ENCODE assay signal across 16 mouse cellular contexts in the genomic region with DNA sequence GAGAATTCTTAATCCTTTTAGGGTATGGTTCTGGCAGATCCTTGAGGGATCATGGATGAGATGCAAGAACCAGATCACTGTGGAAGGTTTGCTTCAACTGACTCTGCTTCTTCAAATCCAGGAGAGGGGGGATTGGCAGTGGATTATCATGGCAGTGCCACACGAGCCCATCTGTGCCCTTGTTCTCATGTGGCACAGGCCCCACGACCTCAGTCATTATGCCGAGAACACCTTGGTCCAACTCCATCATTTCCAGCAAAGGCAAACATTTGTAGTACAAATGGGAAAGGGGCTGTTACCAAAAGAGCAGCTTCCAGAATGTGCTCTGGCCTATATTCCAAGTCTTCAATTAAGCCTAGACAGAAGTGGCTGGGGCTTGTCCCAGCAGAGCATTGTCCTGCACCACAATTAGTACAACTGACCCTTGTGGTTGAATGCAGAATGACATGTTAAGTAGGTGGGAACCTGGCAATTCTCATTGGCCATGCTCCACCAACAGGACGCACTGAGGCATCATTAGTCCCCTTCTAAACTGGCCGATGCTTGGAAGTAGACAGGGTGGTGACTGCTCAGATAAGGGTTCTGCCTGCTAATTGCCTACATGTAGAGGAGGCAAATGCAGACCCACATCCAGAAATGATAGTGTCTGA.
DNase-seq lines count a peak whose midpoint lies in the region; ATAC-seq and TF ChIP-seq lines count a peak whose summit lies in the region.
"Had no signal": no experiment of that assay in that cellular context is flagged by ENCODE, and none has a peak within 500 bp of the region (broad histone marks: within the 10 kb centered on the region; RNA-seq: fewer than 3 reads in every experiment).

No protein-coding gene starts in this region.

- no peak for TF ChIP-seq CTCF in heart, postnatal 0 days (IDR thresholded peaks at IDR 0.05; ENCODE audit: low read depth)
- TF ChIP-seq CTCF in left cerebral cortex, adult 2 months (IDR thresholded peaks at IDR 0.05) = peak; percentile 17

- H3K4me1 ChIP-seq in heart, postnatal 0 days (ENCODE audit: control insufficient read depth, insufficient read depth) = no peaks in the 10 kb centered on the region
- H3K4me1 ChIP-seq in heart, embryonic 12.5 days (replicated peaks) = peaks cover 10% of the 10 kb centered on the region; the same call in 1 of the 2 replicates
- H3K4me1 ChIP-seq: forebrain, embryonic 10.5 days had no signal

- ATAC-seq in heart, postnatal 0 days (ENCODE audit: insufficient read depth, low read depth) = peak; percentile 47
- ATAC-seq in heart, embryonic 12.5 days (ENCODE audit: insufficient number of reproducible peaks, low FRiP score) = no peak

- no peak overlapping the region for H3K4me2 ChIP-seq in heart, postnatal 0 days (ENCODE audit: low read depth, low read length)
- no peak overlapping the region for H3K4me2 ChIP-seq in heart, embryonic 12.5 days
- H3K4me2 ChIP-seq: heart, embryonic 13.5 days; hindbrain, embryonic 14.5 days; limb, embryonic 13.5 days had no signal

- H3K4me3 ChIP-seq in heart, postnatal 0 days (ENCODE audit: low read depth, low read length) = no peak overlapping the region
- no peak overlapping the region for H3K4me3 ChIP-seq in heart, embryonic 12.5 days
- no peak overlapping the region for H3K4me3 ChIP-seq in left cerebral cortex, adult 2 months
- H3K4me3 ChIP-seq: forebrain, embryonic 10.5 days; gastrocnemius, adult 2 months; heart, embryonic 13.5 days; limb, embryonic 13.5 days had no signal

- H3K36me3 ChIP-seq in heart, postnatal 0 days (replicated peaks; ENCODE audit: control insufficient read depth, insufficient read depth, low read length) = no peaks in the 10 kb centered on the region
- H3K36me3 ChIP-seq in heart, embryonic 12.5 days = no peaks in the 10 kb centered on the region
- H3K36me3 ChIP-seq: forebrain, embryonic 10.5 days; heart, embryonic 13.5 days; limb, embryonic 13.5 days had no signal

- no peak for TF ChIP-seq EP300 in heart, postnatal 0 days (IDR thresholded peaks at IDR 0.05; ENCODE audit: low read depth)

- H3K27me3 ChIP-seq in heart, postnatal 0 days (ENCODE audit: control insufficient read depth, insufficient read depth, low read length) = no peaks in the 10 kb centered on the region
- no peaks in the 10 kb centered on the region for H3K27me3 ChIP-seq in heart, embryonic 12.5 days (replicated peaks)
- H3K27me3 ChIP-seq: heart, embryonic 13.5 days; limb, embryonic 13.5 days had no signal

- 65% methylated on average over 5 of the region's 5 CpGs for WGBS in heart, postnatal 0 days
- WGBS in heart, embryonic 12.5 days = 60% methylated on average over 5 of the region's 5 CpGs

- H3K27ac ChIP-seq in heart, postnatal 0 days (ENCODE audit: low read depth) = no peak overlapping the region
- no peak overlapping the region for H3K27ac ChIP-seq in heart, embryonic 12.5 days (ENCODE audit: poor library complexity, severe bottlenecking)
- no peak overlapping the region for H3K27ac ChIP-seq in left cerebral cortex, adult 2 months
- H3K27ac ChIP-seq: forebrain, embryonic 10.5 days; gastrocnemius, adult 2 months; heart, embryonic 13.5 days; hindbrain, embryonic 14.5 days; limb, embryonic 13.5 days; macrophage had no signal

- DNase-seq in heart, postnatal 0 days (ENCODE audit: low spot score) = peak; percentile 10
- DNase-seq in left cerebral cortex, adult 2 months (ENCODE audit: extremely low spot score in 1 of 2, low spot score in 2 of 2) = no peak
- DNase-seq in left cerebral cortex, adult 8-10 months (ENCODE audit: low spot score in 2 of 2) = no peak
- peak; percentile 47 for DNase-seq in Muller cell, postnatal 12 days (ENCODE audit: inconsistent ontology term)
- peak; percentile 51 for DNase-seq in retina, embryonic 14.5 days (ENCODE audit: low spot score)
- no peak for DNase-seq in thymus, postnatal 4 days
- DNase-seq: cerebellum, adult 2 months; gastrocnemius, adult 2 months; kidney, adult 2 months; midbrain, embryonic 14.5 days had no signal

- H3K9me3 ChIP-seq in heart, postnatal 0 days (replicated peaks; ENCODE audit: control insufficient read depth, low read length) = no peaks in the 10 kb centered on the region
- H3K9me3 ChIP-seq in heart, embryonic 12.5 days (replicated peaks) = no peaks in the 10 kb centered on the region
- H3K9me3 ChIP-seq: forebrain, embryonic 10.5 days; heart, embryonic 13.5 days; limb, embryonic 13.5 days had no signal

- no peak overlapping the region for H3K9ac ChIP-seq in heart, postnatal 0 days (replicated peaks; ENCODE audit: low read depth, low read length)
- H3K9ac ChIP-seq in heart, embryonic 12.5 days = no peak overlapping the region
- H3K9ac ChIP-seq: heart, embryonic 13.5 days; hindbrain, embryonic 14.5 days; limb, embryonic 13.5 days had no signal

- intact Hi-C loops in left cerebral cortex, adult 2 months (cut with DNase I) = no loop called here

Comparison
In these comparisons a context has a peak if more than half of its experiments do, and no peak if none do; other contexts are left out.
1. DNase-seq: peak in heart, postnatal 0 days (single experiment), Muller cell, postnatal 12 days (single experiment) and retina, embryonic 14.5 days (single experiment); none in left cerebral cortex, adult 2 months (0 of 2), left cerebral cortex, adult 8-10 months (0 of 2) and thymus, postnatal 4 days (single experiment).